Mouse (Mus musculus) heart, adult 2 months (tissue): ENCODE results near the gene Cmss1. TPM values are rescaled to one million over a fixed set of nuclear protein-coding genes. Genes with fewer than 3 reads are reported as not detected.

ENCODE experiments used
- DNase-seq, 2 experiments: peaks; one replicate each; pipeline ENCODE4 v3.0.0; 2021
- H3K27ac ChIP-seq: fragments of 200-600 bp; 2 replicates; pipeline ENCODE4 v1.8.1; 2022
- H3K27me3 ChIP-seq: fragments of 200-500 bp; 2 replicates; pipeline ENCODE4 v1.6.1; 2012; ENCODE audit warnings: mild to moderate bottlenecking, low read length, inconsistent platforms, mixed read lengths; ENCODE audit not compliant: control insufficient read depth, insufficient read depth
- H3K36me3 ChIP-seq: fragments of 200-500 bp; 2 replicates; pipeline ENCODE4 v1.6.1; 2012; ENCODE audit warnings: low read length, inconsistent platforms; ENCODE audit not compliant: control insufficient read depth, insufficient read depth
- H3K4me1 ChIP-seq: fragments of 200-500 bp; 2 replicates; pipeline ENCODE4 v1.6.1; 2011; ENCODE audit warnings: low read length; ENCODE audit not compliant: control insufficient read depth, insufficient read depth
- H3K4me3 ChIP-seq: fragments of 200-600 bp; 2 replicates; pipeline ENCODE4 v1.8.1; 2022
- H3K79me2 ChIP-seq: fragments of 200-500 bp; replicated peaks from 2 replicates; pipeline ENCODE4 v1.6.1; 2012; ENCODE audit warnings: mild to moderate bottlenecking, inconsistent platforms, low read length, moderate library complexity, mixed read lengths; ENCODE audit not compliant: control insufficient read depth, insufficient read depth
- H3K9ac ChIP-seq: fragments of 200-500 bp; 2 replicates; pipeline ENCODE4 v1.6.1; 2012; ENCODE audit warnings: low read depth, mild to moderate bottlenecking, control low read depth, inconsistent platforms, low read length, mixed read lengths
- CTCF ChIP-seq: fragments of 200-600 bp; IDR thresholded peaks from 2 replicates; pipeline ENCODE4 v1.8.1; 2022; ENCODE audit warnings: antibody characterized with exemption, mild to moderate bottlenecking, moderate library complexity
- EP300 ChIP-seq: fragments of 200-500 bp; IDR thresholded peaks from 2 replicates; pipeline ENCODE4 v1.6.1; 2011; ENCODE audit warnings: low read depth, low read length, control low read depth; ENCODE audit not compliant: insufficient read depth
- POLR2A ChIP-seq: fragments of 200-500 bp; IDR thresholded peaks from 2 replicates; pipeline ENCODE4 v1.6.1; 2011; ENCODE audit warnings: mild to moderate bottlenecking, low read depth, low read length, control low read depth; ENCODE audit not compliant: insufficient read depth
- WGBS: fragments of 180-500 bp; shearing (Covaris S2); methylation state at CpG from one replicate; pipeline ENCODE4 v1.1.7; 2018; 5-methylcytosine and 5-hydroxymethylcytosine counted together
- intact Hi-C: fragments of 180-260 bp; cut with DNase I; formaldehyde crosslinking; loops from one replicate; pipeline ENCODE4 v1.15.1; 2025
- polyA plus RNA-seq: library from polyadenylated mRNA; depleted of rRNA; stranded (reverse); fragments of >200 nt; gene quantifications from 2 replicates; pipeline ENCODE4 v1.2.3, GENCODE M21; 2012
- total RNA-seq, 2 experiments: library from RNA; stranded (reverse); gene quantifications; 2 replicates each; pipeline ENCODE4 v1.2.3; 2021

Gene Cmss1
- total and polyA plus RNA-seq, 3 experiments, result 17.6 to 74.3 (median 66.9) TPM

GRCm38 (mm10) chr16:57550088-57550487 is 56.6 kb downstream of the Cmss1 start:
- 25% methylated on average over 3 of the region's 3 CpGs for WGBS
- no peak for DNase-seq
- Histone ChIP-seq H3K27ac (peak overlapping the region; percentile 95), H3K36me3 (peaks cover 36% of the 10 kb centered on the region), H3K4me1 (peaks cover 19% of the 10 kb centered on the region), H3K79me2 (no peaks in the 10 kb centered on the region), H3K27me3 (no peaks in the 10 kb centered on the region), H3K9ac (no peak overlapping the region; the same call in 1 of the 2 replicates), H3K4me3 (peak overlapping the region; percentile 65)
- TF ChIP-seq POLR2A, result no peak
- TF ChIP-seq CTCF, result no peak
- no peak for TF ChIP-seq EP300
- intact Hi-C loops, result no loop called here

- Histone ChIP-seq H3K27me3 (no peaks in the 10 kb centered on the region), H3K27ac (peak overlapping the region; percentile 95), H3K9ac (peak overlapping the region; percentile 99), H3K79me2 (no peaks in the 10 kb centered on the region), H3K4me1 (peaks cover 21% of the 10 kb centered on the region), H3K4me3 (peak overlapping the region; percentile 65), H3K36me3 (peaks cover 28% of the 10 kb centered on the region)
- intact Hi-C loops, result loop anchor here (2.0 to 5.0 kb wide), 3 partner anchors 17 to 127 kb away; no protein-coding TSS in a partner anchor
- peak; percentile 91 to 92 for DNase-seq
- TF ChIP-seq EP300 (no peak), CTCF (no peak), POLR2A (peak; percentile 55; the same call in 1 of the 2 replicates)
- WGBS, result 2% methylated on average over 64 of the region's 64 CpGs
Observed at GRCm38 (mm10) chr16:57549061-57550037, 57.3 kb downstream of the Cmss1 start.

GRCm38 (mm10) chr16:57548608-57549007 is 58.1 kb downstream of the Cmss1 start:
- Histone ChIP-seq H3K27ac (peak overlapping the region; percentile 95), H3K4me1 (peaks cover 19% of the 10 kb centered on the region), H3K27me3 (no peaks in the 10 kb centered on the region), H3K4me3 (peak overlapping the region; percentile 65), H3K36me3 (peaks cover 22% of the 10 kb centered on the region), H3K9ac (peak overlapping the region; percentile 82), H3K79me2 (no peaks in the 10 kb centered on the region)
- WGBS, result 44% methylated on average over 2 of the region's 2 CpGs
- TF ChIP-seq POLR2A, result no peak
- intact Hi-C loops, result loop anchor here (2.0 to 5.0 kb wide), 3 partner anchors 16 to 126 kb away; no protein-coding TSS in a partner anchor
- no peak for DNase-seq

DNA sequence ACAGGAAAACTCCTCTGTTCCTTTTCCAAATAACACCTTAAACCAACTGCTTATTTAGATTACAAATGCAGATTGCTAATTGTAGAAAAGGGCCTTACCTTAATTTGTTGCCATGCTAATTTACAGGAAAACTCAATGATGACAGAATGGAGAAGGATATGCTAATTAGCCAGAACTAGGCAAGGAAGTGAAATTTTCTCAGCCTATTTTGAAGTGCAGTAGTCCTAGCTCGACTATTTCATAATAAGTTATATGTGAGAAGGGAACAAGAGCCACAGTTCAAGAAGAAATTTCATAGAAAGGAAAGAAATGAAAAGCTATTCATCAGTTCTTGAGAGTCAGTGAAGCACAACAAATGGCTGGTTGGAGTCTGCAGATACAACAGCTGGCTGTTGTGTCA is 60.3 kb downstream of the Cmss1 start:
- peaks cover 4% of the 10 kb centered on the region for H3K36me3 ChIP-seq
- no peaks in the 10 kb centered on the region for H3K79me2 ChIP-seq
- no peaks in the 10 kb centered on the region for H3K27me3 ChIP-seq
- H3K4me3 ChIP-seq, result no peak overlapping the region
- no peak overlapping the region for H3K27ac ChIP-seq
- TF ChIP-seq CTCF, result no peak
- no peak overlapping the region for H3K9ac ChIP-seq
- DNase-seq, result no peak
- intact Hi-C loops, result loop anchor here (5.0 kb wide), 2 partner anchors 64 to 124 kb away; no protein-coding TSS in a partner anchor
- peaks cover 7% of the 10 kb centered on the region for H3K4me1 ChIP-seq
- WGBS, result 56% methylated on average over 1 of the region's 1 CpGs

- Histone ChIP-seq H3K4me3 (no peak overlapping the region), H3K4me1 (peaks cover 7% of the 10 kb centered on the region), H3K9ac (no peak overlapping the region), H3K79me2 (no peaks in the 10 kb centered on the region), H3K36me3 (no peaks in the 10 kb centered on the region), H3K27me3 (no peaks in the 10 kb centered on the region), H3K27ac (peak overlapping the region; percentile 40)
- intact Hi-C loops, result no loop called here
- TF ChIP-seq CTCF (no peak), EP300 (no peak), POLR2A (no peak)
- WGBS, result 37% methylated on average over 8 of the region's 8 CpGs
- no peak for DNase-seq
Observed at GRCm38 (mm10) chr16:57544441-57544840, 62.2 kb downstream of the Cmss1 start.

GRCm38 (mm10) chr16:57543243-57543642 is 63.4 kb downstream of the Cmss1 start:
- Histone ChIP-seq H3K79me2 (no peaks in the 10 kb centered on the region), H3K27me3 (no peaks in the 10 kb centered on the region), H3K27ac (no peak overlapping the region), H3K36me3 (no peaks in the 10 kb centered on the region), H3K9ac (no peak overlapping the region), H3K4me3 (no peak overlapping the region), H3K4me1 (peaks cover 7% of the 10 kb centered on the region)
- TF ChIP-seq CTCF, result no peak
- DNase-seq, result no peak
- 93% methylated on average over 3 of the region's 3 CpGs for WGBS
- intact Hi-C loops, result no loop called here
